Mouse (Mus musculus) small intestine, adult 2 months (tissue): Measurements from ENCODE around the gene Npc1l1. TPM values are rescaled to one million over a fixed set of nuclear protein-coding genes. Genes with fewer than 3 reads are reported as not detected.

Source experiments
- H3K27ac ChIP-seq: fragments of 200-500 bp; 2 replicates; pipeline ENCODE4 v1.5.1; 2012; ENCODE audit warnings: low read depth, low read length, control low read depth, inconsistent platforms; ENCODE audit not compliant: insufficient read depth
- H3K27me3 ChIP-seq: fragments of 200-500 bp; 2 replicates; pipeline ENCODE4 v1.6.1; 2012; ENCODE audit warnings: mild to moderate bottlenecking, moderate library complexity, low read length, inconsistent platforms; ENCODE audit not compliant: control insufficient read depth, insufficient read depth
- H3K36me3 ChIP-seq: fragments of 200-500 bp; 2 replicates; pipeline ENCODE4 v1.6.1; 2012; ENCODE audit warnings: mild to moderate bottlenecking, low read length, control low read depth, inconsistent platforms; ENCODE audit not compliant: control insufficient read depth, insufficient read depth
- H3K4me1 ChIP-seq: fragments of 200-500 bp; 2 replicates; pipeline ENCODE4 v1.6.1; 2012; ENCODE audit warnings: low read length, inconsistent platforms, mixed read lengths; ENCODE audit not compliant: control insufficient read depth, insufficient read depth, insufficient read length
- H3K4me3 ChIP-seq: fragments of 200-500 bp; 2 replicates; pipeline ENCODE4 v1.5.1; 2012; ENCODE audit warnings: low read depth, mild to moderate bottlenecking, control low read depth, inconsistent platforms, low read length, moderate library complexity
- CTCF ChIP-seq: fragments of 200-500 bp; IDR thresholded peaks from 2 replicates; pipeline ENCODE4 v1.5.1; 2012; ENCODE audit warnings: low read depth, mild to moderate bottlenecking, control low read depth, inconsistent platforms, low read length, moderate library complexity, mixed read lengths; ENCODE audit not compliant: insufficient replicate concordance, insufficient read length; ENCODE audit errors: extremely low read depth
- POLR2A ChIP-seq: fragments of 200-500 bp; IDR thresholded peaks from 2 replicates; pipeline ENCODE4 v1.6.1; 2012; ENCODE audit warnings: low read depth, mild to moderate bottlenecking, control low read depth, inconsistent platforms, low read length, moderate library complexity
- WGBS: fragments of 180-500 bp; shearing (Covaris S2); methylation state at CpG from one replicate; pipeline ENCODE4 v1.1.7; 2018; 5-methylcytosine and 5-hydroxymethylcytosine counted together
- polyA plus RNA-seq: library from polyadenylated mRNA; depleted of rRNA; stranded (reverse); fragments of >200 nt; gene quantifications from 2 replicates; pipeline ENCODE4 v1.2.3, GENCODE M21; 2012

The Npc1l1 gene
- polyA plus RNA-seq, 1 experiment, result 819 TPM

DNA sequence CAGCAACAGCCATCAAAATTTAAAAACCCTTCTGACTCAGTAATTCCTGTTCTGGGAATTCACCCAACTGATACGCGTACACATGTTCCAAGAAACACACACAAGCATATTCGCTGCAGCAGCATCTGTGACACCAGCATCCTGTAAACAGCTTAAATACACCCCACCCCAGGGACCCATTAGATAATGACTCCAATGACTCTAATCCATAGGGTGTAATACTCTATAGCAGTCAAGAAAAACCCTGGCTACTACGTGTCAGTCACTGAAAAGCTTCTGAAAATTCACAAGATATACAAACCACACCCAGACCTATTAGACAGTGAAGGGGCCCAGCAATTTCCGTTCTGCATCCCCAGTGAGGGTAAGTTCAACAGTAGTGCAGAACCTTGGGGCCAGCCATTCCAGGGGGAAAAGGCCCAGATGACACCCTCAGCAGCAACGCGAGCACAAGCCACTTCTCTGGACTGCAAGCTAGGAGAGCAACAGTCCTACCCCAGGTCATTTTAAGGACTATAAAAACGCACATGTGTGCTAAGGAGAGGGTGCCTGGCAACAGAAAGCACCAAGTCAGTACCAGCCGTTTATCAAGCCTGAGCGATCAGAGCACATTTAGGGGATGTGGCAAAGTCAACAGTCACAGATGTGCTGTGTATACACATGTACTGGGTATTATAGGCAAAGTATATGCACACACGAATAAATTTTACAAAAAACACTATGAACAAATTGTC lies 45.6 kb downstream of the Npc1l1 start:
- no peak for TF ChIP-seq CTCF
- TF ChIP-seq POLR2A, result no peak
- 51% methylated on average over 11 of the region's 11 CpGs for WGBS
- no peak overlapping the region for H3K4me3 ChIP-seq
- H3K27ac ChIP-seq, result no peak overlapping the region
- H3K27me3 ChIP-seq, result no peaks in the 10 kb centered on the region
- H3K36me3 ChIP-seq, result 0 out of 2 replicates have a peak, but pooled peaks cover 4% of the 10 kb centered on the region
- H3K4me1 ChIP-seq, result peaks cover 3% of the 10 kb centered on the region

DNA sequence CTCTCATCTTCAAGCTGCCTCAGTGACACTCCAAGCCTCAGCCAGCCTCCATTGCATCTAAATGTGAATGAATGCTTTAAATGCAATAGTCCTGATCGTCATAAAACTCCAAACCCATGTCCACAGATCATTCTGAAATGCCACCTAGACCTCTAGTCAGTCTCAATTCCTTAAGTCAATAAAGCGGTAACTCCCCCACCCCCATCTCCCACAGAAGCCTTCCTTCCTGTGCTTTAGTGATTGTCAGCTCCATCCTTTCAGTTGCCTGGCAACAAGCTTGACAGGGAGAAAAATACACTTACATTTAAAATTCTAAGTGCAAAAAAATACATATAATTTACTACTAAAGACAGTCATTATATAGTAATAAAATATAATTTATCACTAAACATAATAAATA lies 46.7 kb downstream of the Npc1l1 start:
- H3K4me1 ChIP-seq, result peaks cover 8% of the 10 kb centered on the region
- 86% methylated on average over 2 of the region's 2 CpGs for WGBS
- no peaks in the 10 kb centered on the region for H3K36me3 ChIP-seq
- H3K27me3 ChIP-seq, result no peaks in the 10 kb centered on the region
- no peak overlapping the region for H3K27ac ChIP-seq
- TF ChIP-seq POLR2A (no peak), CTCF (no peak)
- no peak overlapping the region for H3K4me3 ChIP-seq

GRCm38 (mm10) chr11:6180811-6181399 lies 49.0 kb downstream of the Npc1l1 start:
- H3K4me3 ChIP-seq, result no peak overlapping the region
- 73% methylated on average over 6 of the region's 6 CpGs for WGBS
- TF ChIP-seq POLR2A (no peak), CTCF (no peak)
- H3K27me3 ChIP-seq, result no peaks in the 10 kb centered on the region
- peaks cover 8% of the 10 kb centered on the region for H3K4me1 ChIP-seq
- H3K27ac ChIP-seq, result no peak overlapping the region
- H3K36me3 ChIP-seq, result no peaks in the 10 kb centered on the region

- no peaks in the 10 kb centered on the region for H3K36me3 ChIP-seq
- no peak overlapping the region for H3K27ac ChIP-seq
- TF ChIP-seq CTCF (no peak), POLR2A (no peak)
- peaks cover 11% of the 10 kb centered on the region; the same call in 1 of the 2 replicates for H3K4me1 ChIP-seq
- 40% methylated on average over 8 of the region's 8 CpGs for WGBS
- no peaks in the 10 kb centered on the region for H3K27me3 ChIP-seq
- no peak overlapping the region for H3K4me3 ChIP-seq
Observed at GRCm38 (mm10) chr11:6179194-6179593, 50.7 kb downstream of the Npc1l1 start.

GRCm38 (mm10) chr11:6178673-6179166 lies 51.2 kb downstream of the Npc1l1 start:
- no peaks in the 10 kb centered on the region for H3K27me3 ChIP-seq
- H3K4me1 ChIP-seq, result peaks cover 11% of the 10 kb centered on the region; the same call in 1 of the 2 replicates
- H3K27ac ChIP-seq, result no peak overlapping the region
- H3K36me3 ChIP-seq, result no peaks in the 10 kb centered on the region
- TF ChIP-seq POLR2A (no peak), CTCF (no peak)
- no peak overlapping the region for H3K4me3 ChIP-seq
- WGBS, result 57% methylated on average over 2 of the region's 2 CpGs

- Histone ChIP-seq H3K27me3 (no peaks in the 10 kb centered on the region), H3K27ac (no peak overlapping the region), H3K36me3 (no peaks in the 10 kb centered on the region), H3K4me3 (no peak overlapping the region), H3K4me1 (peaks cover 11% of the 10 kb centered on the region; the same call in 1 of the 2 replicates)
- WGBS, result 88% methylated on average over 8 of the region's 8 CpGs
- no peak for TF ChIP-seq POLR2A
- no peak for TF ChIP-seq CTCF
Observed at GRCm38 (mm10) chr11:6177781-6178420, 52.0 kb downstream of the Npc1l1 start.

GRCm38 (mm10) chr11:6175506-6175905 lies 54.4 kb downstream of the Npc1l1 start:
- Histone ChIP-seq H3K4me3 (no peak overlapping the region), H3K27ac (no peak overlapping the region), H3K4me1 (peaks cover 11% of the 10 kb centered on the region; the same call in 1 of the 2 replicates), H3K36me3 (no peaks in the 10 kb centered on the region), H3K27me3 (no peaks in the 10 kb centered on the region)
- TF ChIP-seq CTCF (no peak), POLR2A (no peak)
- 46% methylated on average over 1 of the region's 1 CpGs for WGBS
